ENCODE assay signal across 22 mouse cellular contexts in genomic region chr4:115111167-115111566, GRCm38 (mm10). TPM values are rescaled to one million over a fixed set of nuclear protein-coding genes. Genes with fewer than 3 reads are reported as not detected.
DNase-seq lines count a peak whose midpoint lies in the region; ATAC-seq and TF ChIP-seq lines count a peak whose summit lies in the region.
"Had no signal": no experiment of that assay in that cellular context is flagged by ENCODE, and none has a peak within 500 bp of the region (broad histone marks: within the 10 kb centered on the region; RNA-seq: fewer than 3 reads in every experiment).

No protein-coding gene starts in this region.

- H3K27me3 ChIP-seq in intestine, embryonic 16.5 days (replicated peaks; ENCODE audit: control insufficient read depth, insufficient read depth, low read length) = no peaks in the 10 kb centered on the region
- H3K27me3 ChIP-seq in intestine, postnatal 0 days (replicated peaks; ENCODE audit: control insufficient read depth, insufficient read depth, low read length) = no peaks in the 10 kb centered on the region
- 0 out of 2 replicates have a peak, but pooled peaks cover 2% of the 10 kb centered on the region for H3K27me3 ChIP-seq in liver, adult 2 months (ENCODE audit: control insufficient read depth, insufficient read depth, low read length)
- H3K27me3 ChIP-seq: Patski had no signal

- no peak for TF ChIP-seq POLR2A in liver, adult 2 months (IDR thresholded peaks at IDR 0.05; ENCODE audit: extremely low read depth, insufficient read depth, low read length)

- no peaks in the 10 kb centered on the region for H3K36me3 ChIP-seq in intestine, embryonic 16.5 days (ENCODE audit: control insufficient read depth, insufficient read depth, low read length)
- no peaks in the 10 kb centered on the region for H3K36me3 ChIP-seq in intestine, postnatal 0 days (ENCODE audit: control insufficient read depth, insufficient read depth)
- H3K36me3 ChIP-seq in liver, adult 2 months (ENCODE audit: control insufficient read depth, insufficient read depth, low read length) = no peaks in the 10 kb centered on the region
- H3K36me3 ChIP-seq: G1E had no signal

- H3K9me3 ChIP-seq in intestine, embryonic 16.5 days (ENCODE audit: control insufficient read depth, low read length) = no peaks in the 10 kb centered on the region
- no peaks in the 10 kb centered on the region for H3K9me3 ChIP-seq in intestine, postnatal 0 days (ENCODE audit: control insufficient read depth)

- DNase-seq in liver, adult 2 months (ENCODE audit: extremely low read depth, low read depth, low spot score) = peak; percentile 28
- no peak for DNase-seq in liver
- DNase-seq: adrenal gland, adult 2 months; adrenal gland, adult 8-10 months; adrenal gland, postnatal 10 days; adrenal gland, postnatal 14 days; adrenal gland, postnatal 25 days; adrenal gland, postnatal 36 days; B cell, adult 2 months; cerebellum, adult 11 months; cerebellum, adult 11-12 months; cerebellum, adult 18-20 months had no signal

- H3K9ac ChIP-seq in intestine, embryonic 16.5 days (ENCODE audit: low read depth, low read length) = no peak overlapping the region
- no peak overlapping the region for H3K9ac ChIP-seq in intestine, postnatal 0 days (ENCODE audit: low read depth, low read length)
- no peak overlapping the region for H3K9ac ChIP-seq in liver, adult 2 months (ENCODE audit: low read depth, low read length)

- H3K79me2 ChIP-seq in liver, adult 2 months (ENCODE audit: control insufficient read depth, insufficient read depth, low read length) = no peaks in the 10 kb centered on the region

- H3K4me1 ChIP-seq in intestine, embryonic 16.5 days (ENCODE audit: control insufficient read depth, insufficient read depth, low read length) = no peaks in the 10 kb centered on the region
- no peaks in the 10 kb centered on the region for H3K4me1 ChIP-seq in intestine, postnatal 0 days (replicated peaks; ENCODE audit: control insufficient read depth, insufficient read depth, low read length)
- H3K4me1 ChIP-seq in liver, adult 2 months (ENCODE audit: control insufficient read depth, insufficient read depth, low read length) = no peaks in the 10 kb centered on the region

- no peak overlapping the region for H3K4me2 ChIP-seq in intestine, embryonic 16.5 days (ENCODE audit: low read depth, low read length)
- no peak overlapping the region for H3K4me2 ChIP-seq in intestine, postnatal 0 days (replicated peaks; ENCODE audit: low read depth)

- WGBS in intestine, embryonic 16.5 days = 55% methylated on average over 2 of the region's 2 CpGs
- WGBS in intestine, postnatal 0 days = 38% methylated on average over 2 of the region's 2 CpGs
- WGBS in liver, adult 2 months = 53% methylated on average over 2 of the region's 2 CpGs

- no peak overlapping the region for H3K27ac ChIP-seq in intestine, embryonic 16.5 days (ENCODE audit: low read length)
- H3K27ac ChIP-seq in intestine, postnatal 0 days (ENCODE audit: low read depth, low read length) = no peak overlapping the region
- H3K27ac ChIP-seq in liver, adult 2 months (replicated peaks; ENCODE audit: insufficient read depth, low read depth, low read length) = no peak overlapping the region

- no peak for TF ChIP-seq CTCF in intestine, postnatal 0 days (IDR thresholded peaks at IDR 0.05; ENCODE audit: low read depth)
- TF ChIP-seq CTCF in liver, adult 2 months (IDR thresholded peaks at IDR 0.05; ENCODE audit: low read depth, low read length) = no peak

- no peak overlapping the region for H3K4me3 ChIP-seq in intestine, embryonic 16.5 days (ENCODE audit: low read length)
- H3K4me3 ChIP-seq in intestine, postnatal 0 days (ENCODE audit: low read depth, low read length) = no peak overlapping the region
- no peak overlapping the region for H3K4me3 ChIP-seq in liver, adult 2 months (ENCODE audit: insufficient read depth, low read depth, low read length)

- ATAC-seq in intestine, embryonic 16.5 days = peak; percentile 56
- no peak for ATAC-seq in intestine, postnatal 0 days
- ATAC-seq: activated CD4-positive, CD25-positive, alpha-beta regulatory T cell, adult 4 months; CD4-positive, CD25-positive, alpha-beta regulatory T cell, adult 4 months; Patski had no signal

RNA-seq across cellular contexts. Expression of gene Pdzk1ip1, which starts 22.7 kb away (rescaled TPM):
- 256 and 335 TPM in 2 replicates for polyA plus RNA-seq in intestine, embryonic 16.5 days (2015; fragmentation: Nextera tagmentation; extraction: Ambion mirVana)
- polyA plus RNA-seq in intestine, postnatal 0 days (2015; fragmentation: Nextera tagmentation; extraction: Ambion mirVana) = 358 and 402 TPM in 2 replicates
- total RNA-seq in liver, adult 2 months (2014; rRNA removed) = 4.6 and 7.7 TPM in 2 replicates
- 9.0 and 14.4 TPM in 2 replicates for polyA plus RNA-seq in liver, adult 2 months (2012; rRNA removed)
- total RNA-seq: adrenal gland, postnatal 36 days; MEL had no signal
- polyA plus RNA-seq: C2C12 had no signal

RNA-seq across cellular contexts. Expression of gene Cyp4x1, which starts 22.9 kb away (rescaled TPM):
- 0.20 and 0.31 TPM in 2 replicates for polyA plus RNA-seq in intestine, embryonic 16.5 days (2015; fragmentation: Nextera tagmentation; extraction: Ambion mirVana)
- 0.21 TPM in 2 replicates for polyA plus RNA-seq in intestine, postnatal 0 days (2015; fragmentation: Nextera tagmentation; extraction: Ambion mirVana)
- 0.09 TPM in 1 of 2 replicates, not detected in the other for total RNA-seq in liver, adult 2 months (2014; rRNA removed)
- not detected in 2 replicates for polyA plus RNA-seq in liver, adult 2 months (2012; rRNA removed)
- total RNA-seq: adrenal gland, adult 18-20 months; adrenal gland, adult 2 months; adrenal gland, adult 8-10 months; adrenal gland, postnatal 14 days; adrenal gland, postnatal 25 days; adrenal gland, postnatal 36 days; CH12.LX had no signal
- polyA plus RNA-seq: activated CD4-positive, CD25-positive, alpha-beta regulatory T cell, adult 4 months; adrenal gland, adult 2 months; C2C12; G1E; Patski had no signal

RNA-seq across cellular contexts. Expression of gene Tal1, which starts 54.9 kb away (rescaled TPM):
- 0.38 and 0.70 TPM in 2 replicates for polyA plus RNA-seq in intestine, embryonic 16.5 days (2015; fragmentation: Nextera tagmentation; extraction: Ambion mirVana)
- 0.22 and 0.27 TPM in 2 replicates for polyA plus RNA-seq in intestine, postnatal 0 days (2015; fragmentation: Nextera tagmentation; extraction: Ambion mirVana)
- total RNA-seq in liver, adult 2 months (2014; rRNA removed) = 0.37 and 0.67 TPM in 2 replicates
- 0.44 and 0.50 TPM in 2 replicates for polyA plus RNA-seq in liver, adult 2 months (2012; rRNA removed)
- polyA plus RNA-seq: activated CD4-positive, CD25-positive, alpha-beta regulatory T cell, adult 4 months; CD4-positive, CD25-positive, alpha-beta regulatory T cell, adult 4 months had no signal

Comparison
In these comparisons a context has a peak if more than half of its experiments do, and no peak if none do; other contexts are left out.
1. RNA of gene Pdzk1ip1, which starts 22.7 kb away (polyA plus RNA-seq): 358 to 402 TPM in intestine, postnatal 0 days and 256 to 335 TPM in intestine, embryonic 16.5 days; 9.0 to 14.4 TPM in liver, adult 2 months; every median in the first group is over 10 times any median in the second.